Mouse (Mus musculus) heart, embryonic 14.5 days (tissue): ENCODE results near the gene Sncg. TPM values are rescaled to one million over a fixed set of nuclear protein-coding genes. Genes with fewer than 3 reads are reported as not detected.
"Not testable (repeated sequence)": the region's sequence is repeated elsewhere in the genome, so short reads cannot be mapped to it uniquely, and the experiment has no call there.

Experiments
- ATAC-seq: fragments of 200-750 bp; cut with Nextera tagmentation; 2 replicates; pipeline ENCODE4 v1.8.0; 2017; ENCODE audit warnings: low read depth, moderate TSS enrichment; ENCODE audit not compliant: insufficient number of reproducible peaks, insufficient read depth, low FRiP score
- H3K27ac ChIP-seq, 2 experiments: fragments of 200-500 bp in 1 of 2; fragments of 300-500 bp in 1 of 2; sonication (generic) in 1 of 2; replicated peaks in 1 of 2; 2 replicates each; pipeline ENCODE4 v1.5.1; 2012 to 2014; ENCODE audit warnings: low read depth in 2 of 2, low read length in 2 of 2, control low read depth in 1 of 2, mild to moderate bottlenecking in 1 of 2, mixed read lengths in 1 of 2; ENCODE audit not compliant: control insufficient read depth in 1 of 2, insufficient read depth in 1 of 2
- H3K27me3 ChIP-seq: fragments of 300-500 bp; sonication (generic); 2 replicates; pipeline ENCODE4 v1.6.1; 2014; ENCODE audit warnings: mild to moderate bottlenecking, low read length, control low read depth; ENCODE audit not compliant: control insufficient read depth, insufficient read depth
- H3K36me3 ChIP-seq: fragments of 300-500 bp; sonication (generic); 2 replicates; pipeline ENCODE4 v1.6.1; 2014; ENCODE audit warnings: mild to moderate bottlenecking, control low read depth, low read length, mixed read lengths; ENCODE audit not compliant: control insufficient read depth, insufficient read depth
- H3K4me1 ChIP-seq, 2 experiments: fragments of 200-500 bp in 1 of 2; fragments of 300-500 bp in 1 of 2; sonication (generic) in 1 of 2; 2 replicates each; pipeline ENCODE4 v1.6.1; 2012 to 2014; ENCODE audit warnings: low read length in 2 of 2, control low read depth in 1 of 2, mixed read lengths in 1 of 2; ENCODE audit not compliant: control insufficient read depth in 2 of 2, insufficient read depth in 2 of 2
- H3K4me2 ChIP-seq: fragments of 300-500 bp; sonication (generic); 2 replicates; pipeline ENCODE4 v1.6.1; 2014; ENCODE audit warnings: mild to moderate bottlenecking, low read length
- H3K4me3 ChIP-seq, 2 experiments: fragments of 200-500 bp in 1 of 2; fragments of 300-500 bp in 1 of 2; sonication (generic) in 1 of 2; 2 replicates each; pipeline ENCODE4 v1.5.1; 2012 to 2014; ENCODE audit warnings: low read length in 2 of 2, mild to moderate bottlenecking in 2 of 2, control low read depth in 1 of 2, low read depth in 1 of 2, moderate library complexity in 1 of 2; ENCODE audit not compliant: control insufficient read depth in 1 of 2, insufficient read depth in 1 of 2
- H3K9ac ChIP-seq: fragments of 300-500 bp; sonication (generic); 2 replicates; pipeline ENCODE4 v1.6.1; 2014; ENCODE audit warnings: mild to moderate bottlenecking, low read length
- H3K9me3 ChIP-seq: fragments of 300-500 bp; sonication (generic); 2 replicates; pipeline ENCODE4 v1.6.1; 2016; ENCODE audit warnings: low read length, control low read depth; ENCODE audit not compliant: control insufficient read depth
- WGBS: fragments of 180-500 bp; shearing (Covaris S2); extraction: QIAGEN DNeasy Blood & Tissue Kit; methylation state at CpG from one replicate; pipeline ENCODE4 v1.1.7; 2014; 5-methylcytosine and 5-hydroxymethylcytosine counted together
- polyA plus RNA-seq: library from polyadenylated mRNA; unstranded; fragments of >200 nt; fragmentation: Nextera tagmentation; extraction: Ambion mirVana; gene quantifications from 2 replicates; pipeline ENCODE4 v1.2.1, GENCODE M21; 2014

Gene Sncg
- 2.0 and 4.3 TPM in 2 replicates for polyA plus RNA-seq

- WGBS: 44% methylated on average over 10 of the region's 10 CpGs
- H3K9ac ChIP-seq: peak within 1 kb of the TSS; percentile 64
- H3K27me3 ChIP-seq: no peaks in the 10 kb centered on the region
- H3K4me3 ChIP-seq: peak within 1 kb of the TSS; percentile 37 to 45
- no peaks in the 10 kb centered on the region for H3K9me3 ChIP-seq
- peak within 1 kb of the TSS; percentile 42 for H3K4me2 ChIP-seq
- peak within 1 kb of the TSS; percentile 15 to 66; a peak in 3 of 4 replicates for H3K27ac ChIP-seq
- H3K36me3 ChIP-seq: no peaks in the 10 kb centered on the region
- no peak for ATAC-seq
- H3K4me1 ChIP-seq: peaks cover 20 to 28% of the 10 kb centered on the region in 2 experiments
Observed at GRCm38 (mm10) chr14:34374577-34374976, at the start of gene Sncg. Gene Sncg (minus strand): TSS chr14:34374789.

- Histone ChIP-seq H3K9me3 (no peaks in the 10 kb centered on the region), H3K27ac (no peak overlapping the region), H3K36me3 (peaks cover 93% of the 10 kb centered on the region), H3K4me3 (no peak overlapping the region), H3K4me2 (no peak overlapping the region), H3K4me1 (no peaks in the 10 kb centered on the region), H3K27me3 (no peaks in the 10 kb centered on the region), H3K9ac (no peak overlapping the region)
- 100% methylated on average over 1 of the region's 1 CpGs for WGBS
- ATAC-seq: no peak
Observed at GRCm38 (mm10) chr14:34421078-34421477, 46.5 kb upstream of the Sncg start.

GRCm38 (mm10) chr14:34417501-34417900 lies 42.9 kb upstream of the Sncg start:
- Histone ChIP-seq H3K9ac (no peak overlapping the region), H3K36me3 (peaks cover 92% of the 10 kb centered on the region)
- no peak for ATAC-seq

GRCm38 (mm10) chr14:34416946-34417345 lies 42.4 kb upstream of the Sncg start:
- not testable (repeated sequence) for H3K9ac ChIP-seq, ATAC-seq, H3K4me2 ChIP-seq, H3K9me3 ChIP-seq, H3K27ac ChIP-seq, H3K4me1 ChIP-seq, H3K4me3 ChIP-seq, H3K27me3 ChIP-seq
- WGBS: 89% methylated on average over 4 of the region's 4 CpGs
- peaks cover 90% of the 10 kb centered on the region for H3K36me3 ChIP-seq

More at GRCm38 (mm10) chr14:34417501-34417900, 42.9 kb upstream of the Sncg start:
- Histone ChIP-seq H3K27me3 (no peaks in the 10 kb centered on the region), H3K4me1 (no peaks in the 10 kb centered on the region), H3K4me2 (no peak overlapping the region), H3K27ac (no peak overlapping the region), H3K9me3 (no peaks in the 10 kb centered on the region), H3K4me3 (no peak overlapping the region)
- WGBS: 74% methylated on average over 5 of the region's 5 CpGs

- no peak for ATAC-seq
- peaks cover 84% of the 10 kb centered on the region for H3K36me3 ChIP-seq
- WGBS: 85% methylated on average over 7 of the region's 7 CpGs
- no peaks in the 10 kb centered on the region for H3K4me1 ChIP-seq
- no peak overlapping the region for H3K4me3 ChIP-seq
- no peak overlapping the region for H3K9ac ChIP-seq
- H3K27me3 ChIP-seq: no peaks in the 10 kb centered on the region
- H3K27ac ChIP-seq: no peak overlapping the region
- H3K4me2 ChIP-seq: no peak overlapping the region
- no peaks in the 10 kb centered on the region for H3K9me3 ChIP-seq
Observed at GRCm38 (mm10) chr14:34412164-34412896, 37.7 kb upstream of the Sncg start.

GRCm38 (mm10) chr14:34410716-34411115 lies 36.1 kb upstream of the Sncg start:
- peaks cover 89% of the 10 kb centered on the region for H3K36me3 ChIP-seq

GRCm38 (mm10) chr14:34403424-34403823 lies 28.8 kb upstream of the Sncg start:
- no peak overlapping the region for H3K4me2 ChIP-seq
- H3K4me3 ChIP-seq: no peak overlapping the region
- no peak for ATAC-seq
- no peaks in the 10 kb centered on the region for H3K27me3 ChIP-seq
- H3K27ac ChIP-seq: peak overlapping the region in 1 of 2 experiments; percentile 29; a peak in 1 of 4 replicates
- no peak overlapping the region for H3K9ac ChIP-seq
- H3K4me1 ChIP-seq: peaks cover 11% of the 10 kb centered on the region in 2 experiments; a peak in 3 of 4 replicates
- WGBS: 95% methylated on average over 7 of the region's 7 CpGs
- H3K9me3 ChIP-seq: no peaks in the 10 kb centered on the region
- H3K36me3 ChIP-seq: peaks cover 84% of the 10 kb centered on the region

More at GRCm38 (mm10) chr14:34410716-34411115, 36.1 kb upstream of the Sncg start:
- no peak for ATAC-seq
- Histone ChIP-seq H3K27me3 (no peaks in the 10 kb centered on the region), H3K27ac (no peak overlapping the region), H3K9ac (no peak overlapping the region), H3K4me3 (no peak overlapping the region), H3K9me3 (no peaks in the 10 kb centered on the region), H3K4me1 (no peaks in the 10 kb centered on the region), H3K4me2 (no peak overlapping the region)
- 94% methylated on average over 6 of the region's 6 CpGs for WGBS
